Mouse (Mus musculus) lung, embryonic 14.5 days (tissue): Measurements from ENCODE around the gene Rgs6. TPM values are rescaled to one million over a fixed set of nuclear protein-coding genes. Genes with fewer than 3 reads are reported as not detected.
A peak's percentile ranks its signal among the peaks of the same experiment; 100 is the strongest.

Experiments
- ATAC-seq: fragments of 200-750 bp; cut with Nextera tagmentation; 2 replicates; pipeline ENCODE4 v1.8.0; 2017; ENCODE audit warnings: mild to moderate bottlenecking, moderate TSS enrichment, moderate library complexity; ENCODE audit not compliant: insufficient read depth
- DNase-seq: peaks from one replicate; pipeline ENCODE4 v3.0.0-alpha.2; 2015
- H3K27ac ChIP-seq: fragments of 300-500 bp; sonication (generic); 2 replicates; pipeline ENCODE4 v1.5.1; 2014; ENCODE audit warnings: low read depth, mild to moderate bottlenecking, moderate library complexity
- H3K27me3 ChIP-seq: fragments of 300-500 bp; sonication (generic); 2 replicates; pipeline ENCODE4 v1.6.1; 2014; ENCODE audit warnings: low read length, control low read depth; ENCODE audit not compliant: insufficient read depth
- H3K36me3 ChIP-seq: fragments of 300-500 bp; sonication (generic); 2 replicates; pipeline ENCODE4 v1.6.1; 2014; ENCODE audit warnings: control low read depth; ENCODE audit not compliant: insufficient read depth
- H3K4me1 ChIP-seq: fragments of 300-500 bp; sonication (generic); 2 replicates; pipeline ENCODE4 v1.6.1; 2014; ENCODE audit warnings: antibody characterized with exemption, control low read depth; ENCODE audit not compliant: insufficient read depth
- H3K4me2 ChIP-seq: fragments of 300-500 bp; sonication (generic); 2 replicates; pipeline ENCODE4 v1.6.1; 2014; ENCODE audit warnings: mild to moderate bottlenecking
- H3K4me3 ChIP-seq: fragments of 300-500 bp; sonication (generic); 2 replicates; pipeline ENCODE4 v1.5.1; 2014; ENCODE audit warnings: low read depth, low read length
- H3K9ac ChIP-seq: fragments of 300-500 bp; sonication (generic); 2 replicates; pipeline ENCODE4 v1.6.1; 2014
- H3K9me3 ChIP-seq: fragments of 300-500 bp; sonication (generic); 2 replicates; pipeline ENCODE4 v1.6.1; 2016; ENCODE audit warnings: low read depth, low read length, control low read depth
- CTCF ChIP-seq: IDR thresholded peaks from 2 replicates; pipeline ENCODE4 v1.5.1; 2016; ENCODE audit warnings: antibody characterized with exemption, low read depth
- WGBS: fragments of 180-500 bp; shearing (Covaris S2); extraction: QIAGEN DNeasy Blood & Tissue Kit; methylation state at CpG from one replicate; pipeline ENCODE4 v1.1.7; 2014; 5-methylcytosine and 5-hydroxymethylcytosine counted together
- polyA plus RNA-seq: library from polyadenylated mRNA; unstranded; fragments of >200 nt; fragmentation: Nextera tagmentation; extraction: Ambion mirVana; gene quantifications from 2 replicates; pipeline ENCODE4 v1.2.1, GENCODE M21; 2014

Gene Rgs6
- polyA plus RNA-seq, 1 experiment from 2014 or later = 2.8 TPM

- H3K4me2 ChIP-seq = no peak overlapping the region
- no peak for ATAC-seq
- 94% methylated on average over 4 of the region's 4 CpGs for WGBS
Measured at GRCm38 (mm10) chr12:82647876-82648275, 59.8 kb downstream of the Rgs6 start.

GRCm38 (mm10) chr12:82649991-82650390 is 61.9 kb downstream of the Rgs6 start:
- no peak overlapping the region for H3K27ac ChIP-seq

More at GRCm38 (mm10) chr12:82647876-82648275, 59.8 kb downstream of the Rgs6 start:
- DNase-seq = no peak
- Histone ChIP-seq H3K36me3 (no peaks in the 10 kb centered on the region), H3K9me3 (no peaks in the 10 kb centered on the region), H3K27me3 (no peaks in the 10 kb centered on the region), H3K9ac (no peak overlapping the region), H3K4me3 (no peak overlapping the region), H3K4me1 (no peaks in the 10 kb centered on the region), H3K27ac (no peak overlapping the region)
- TF ChIP-seq CTCF = no peak

GRCm38 (mm10) chr12:82664598-82664997 is 76.5 kb downstream of the Rgs6 start:
- H3K36me3 ChIP-seq = no peaks in the 10 kb centered on the region
- ATAC-seq (peak; percentile 89), DNase-seq (peak; percentile 82)
- no peak for TF ChIP-seq CTCF
- H3K27ac ChIP-seq = peak overlapping the region; percentile 43; the same call in 1 of the 2 replicates
- H3K4me1 ChIP-seq = peaks cover 3% of the 10 kb centered on the region; the same call in 1 of the 2 replicates
- H3K27me3 ChIP-seq = no peaks in the 10 kb centered on the region
- peak overlapping the region; percentile 18; the same call in 1 of the 2 replicates for H3K4me2 ChIP-seq
- H3K9me3 ChIP-seq = no peaks in the 10 kb centered on the region
- H3K4me3 ChIP-seq = no peak overlapping the region
- 19% methylated on average over 7 of the region's 7 CpGs for WGBS
- H3K9ac ChIP-seq = no peak overlapping the region

More at GRCm38 (mm10) chr12:82649991-82650390, 61.9 kb downstream of the Rgs6 start:
- DNase-seq (peak; percentile 59), ATAC-seq (no peak)
- Histone ChIP-seq H3K9ac (no peak overlapping the region), H3K9me3 (no peaks in the 10 kb centered on the region), H3K27me3 (no peaks in the 10 kb centered on the region), H3K36me3 (no peaks in the 10 kb centered on the region), H3K4me1 (no peaks in the 10 kb centered on the region), H3K4me3 (no peak overlapping the region), H3K4me2 (no peak overlapping the region)
- TF ChIP-seq CTCF = no peak
- 37% methylated on average over 5 of the region's 5 CpGs for WGBS

- Histone ChIP-seq H3K27ac (no peak overlapping the region), H3K4me2 (no peak overlapping the region), H3K36me3 (no peaks in the 10 kb centered on the region), H3K9ac (no peak overlapping the region), H3K4me3 (no peak overlapping the region), H3K4me1 (peaks cover 3% of the 10 kb centered on the region; the same call in 1 of the 2 replicates), H3K27me3 (no peaks in the 10 kb centered on the region), H3K9me3 (no peaks in the 10 kb centered on the region)
- TF ChIP-seq CTCF = no peak
- DNase-seq = no peak
- no peak for ATAC-seq
- 56% methylated on average over 3 of the region's 3 CpGs for WGBS
Measured at GRCm38 (mm10) chr12:82667441-82667840, 79.3 kb downstream of the Rgs6 start.

- WGBS = 56% methylated on average over 4 of the region's 4 CpGs
- Histone ChIP-seq H3K9ac (no peak overlapping the region), H3K9me3 (no peaks in the 10 kb centered on the region), H3K36me3 (no peaks in the 10 kb centered on the region), H3K4me1 (no peaks in the 10 kb centered on the region), H3K4me3 (no peak overlapping the region), H3K27ac (no peak overlapping the region), H3K4me2 (no peak overlapping the region), H3K27me3 (no peaks in the 10 kb centered on the region)
- TF ChIP-seq CTCF = no peak
- DNase-seq = peak; percentile 65
- ATAC-seq = no peak; the same call in 1 of the 2 replicates
Measured at GRCm38 (mm10) chr12:82670201-82670737, 82.2 kb downstream of the Rgs6 start.

GRCm38 (mm10) chr12:82671591-82671990 is 83.5 kb downstream of the Rgs6 start:
- ATAC-seq (no peak), DNase-seq (no peak)
- H3K36me3 ChIP-seq = no peaks in the 10 kb centered on the region
- no peak overlapping the region for H3K4me3 ChIP-seq
- no peak overlapping the region for H3K9ac ChIP-seq
- H3K27me3 ChIP-seq = no peaks in the 10 kb centered on the region
- no peaks in the 10 kb centered on the region for H3K4me1 ChIP-seq
- TF ChIP-seq CTCF = no peak
- no peak overlapping the region for H3K4me2 ChIP-seq
- no peak overlapping the region for H3K27ac ChIP-seq
- H3K9me3 ChIP-seq = no peaks in the 10 kb centered on the region
- WGBS = 83% methylated on average over 5 of the region's 5 CpGs

GRCm38 (mm10) chr12:82675137-82675536 is 87.0 kb downstream of the Rgs6 start:
- 42% methylated on average over 4 of the region's 4 CpGs for WGBS
- Histone ChIP-seq H3K9ac (no peak overlapping the region), H3K4me2 (no peak overlapping the region)

GRCm38 (mm10) chr12:82687015-82687414 is 98.9 kb downstream of the Rgs6 start:
- 79% methylated on average over 2 of the region's 2 CpGs for WGBS
- no peaks in the 10 kb centered on the region for H3K27me3 ChIP-seq
- ATAC-seq (no peak), DNase-seq (no peak)
- no peak for TF ChIP-seq CTCF
- no peak overlapping the region for H3K9ac ChIP-seq
- no peak overlapping the region for H3K27ac ChIP-seq
- no peaks in the 10 kb centered on the region for H3K4me1 ChIP-seq
- H3K4me2 ChIP-seq = no peak overlapping the region
- H3K9me3 ChIP-seq = no peaks in the 10 kb centered on the region
- H3K4me3 ChIP-seq = no peak overlapping the region
- H3K36me3 ChIP-seq = no peaks in the 10 kb centered on the region

More at GRCm38 (mm10) chr12:82675137-82675536, 87.0 kb downstream of the Rgs6 start:
- DNase-seq (no peak), ATAC-seq (no peak)
- H3K4me3 ChIP-seq = no peak overlapping the region
- TF ChIP-seq CTCF = no peak
- H3K9me3 ChIP-seq = no peaks in the 10 kb centered on the region
- no peak overlapping the region for H3K27ac ChIP-seq
- H3K27me3 ChIP-seq = no peaks in the 10 kb centered on the region
- H3K4me1 ChIP-seq = no peaks in the 10 kb centered on the region
- H3K36me3 ChIP-seq = no peaks in the 10 kb centered on the region
